Mouse (Mus musculus) liver, adult 2 months (tissue): Measurements from ENCODE around the gene Scaf4.
A peak's percentile ranks its signal among the peaks of the same experiment; 100 is the strongest.

Experiments
- CTCF ChIP-seq: fragments of 200-500 bp; IDR thresholded peaks from 2 replicates; pipeline ENCODE4 v1.5.1; 2011; ENCODE audit warnings: low read depth, low read length, control low read depth
- POLR2A ChIP-seq: fragments of 200-500 bp; IDR thresholded peaks from 2 replicates; pipeline ENCODE4 v1.6.1; 2011; ENCODE audit warnings: low read length, control low read depth; ENCODE audit not compliant: insufficient read depth; ENCODE audit errors: extremely low read depth

DNA sequence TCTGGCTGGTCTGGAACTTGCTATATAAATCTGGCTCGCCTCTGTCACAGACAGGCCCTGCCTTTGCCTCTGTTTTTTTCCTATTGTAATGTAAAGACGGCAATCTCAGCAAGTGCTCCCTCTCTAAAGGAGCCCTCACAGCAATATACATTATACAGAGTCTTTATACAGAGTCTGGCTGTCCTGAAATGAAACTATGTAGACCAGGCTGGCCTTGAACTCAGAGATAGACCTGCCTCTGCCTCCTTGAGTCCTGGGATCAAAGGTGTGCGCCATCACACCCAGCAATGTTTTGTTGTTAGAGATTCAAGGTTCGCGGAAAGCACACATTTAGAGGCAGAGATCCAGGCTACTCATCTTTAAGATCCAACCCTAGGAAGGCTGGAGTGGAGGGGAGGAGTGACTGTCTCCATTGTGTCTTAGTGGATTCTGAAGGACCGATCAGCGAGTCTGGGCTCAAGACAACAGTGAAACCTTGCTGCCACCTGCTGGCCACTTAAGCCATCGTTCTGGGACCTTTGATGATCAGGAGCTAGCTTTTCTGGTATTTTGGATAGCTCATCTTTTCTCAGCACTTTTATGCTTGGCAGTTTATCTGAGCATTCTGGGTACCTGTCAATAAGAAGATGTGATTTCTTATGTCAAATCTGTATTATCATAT, 98.2 kb downstream of the Scaf4 start:
- no peak for TF ChIP-seq POLR2A
- peak; percentile 89 for TF ChIP-seq CTCF
